8 mouse cellular contexts compared by ENCODE assay signal in genomic region chr2:75781078-75781477, GRCm38 (mm10). TPM values are rescaled to one million over a fixed set of nuclear protein-coding genes. Genes with fewer than 3 reads are reported as not detected.
DNase-seq lines count a peak whose midpoint lies in the region; ATAC-seq and TF ChIP-seq lines count a peak whose summit lies in the region.

No protein-coding gene starts in this region.

- H3K9ac ChIP-seq in heart, embryonic 11.5 days (ENCODE audit: low read depth, low read length), result no peak overlapping the region
- no peak overlapping the region for H3K9ac ChIP-seq in MEL (ENCODE audit: control insufficient read depth, low read depth, low read length, poor library complexity, severe bottlenecking)
- no peak overlapping the region for H3K9ac ChIP-seq in liver, embryonic 11.5 days (ENCODE audit: low read depth, low read length)

- no peak for TF ChIP-seq EP300 in MEL (IDR thresholded peaks at IDR 0.05; ENCODE audit: low read depth in 1 of 2, low read length in 2 of 2)

- 0% methylated on average over 3 of the region's 3 CpGs for WGBS in heart, embryonic 11.5 days (ENCODE audit: insufficient replicate concordance)
- WGBS in hindbrain, embryonic 10.5 days, result under 1% methylated on average over 3 of the region's 3 CpGs
- 1% methylated on average over 3 of the region's 3 CpGs for WGBS in liver, embryonic 11.5 days

- peak; percentile 78 for DNase-seq in heart, adult 8-10 months (ENCODE audit: low spot score)
- peak; percentile 71 for DNase-seq in MEL (ENCODE audit: low read depth, low spot score)
- peak; percentile 46 to 69 for DNase-seq in cerebellum, postnatal 14 days
- no peak for DNase-seq in hindbrain, embryonic 10.5 days (ENCODE audit: low spot score)
- no peak for DNase-seq in liver, embryonic 11.5 days (ENCODE audit: low spot score)
- DNase-seq in natural killer cell, adult 2 months (ENCODE audit: low spot score in 2 of 2), result peak; percentile 26 to 45
- no peak for DNase-seq in ovary, postnatal 10 days (ENCODE audit: low spot score)

- H3K9me3 ChIP-seq in heart, embryonic 11.5 days (replicated peaks; ENCODE audit: control insufficient read depth, low read length), result no peaks in the 10 kb centered on the region
- H3K9me3 ChIP-seq in MEL (replicated peaks; ENCODE audit: insufficient read depth, low read length), result no peaks in the 10 kb centered on the region
- no peaks in the 10 kb centered on the region for H3K9me3 ChIP-seq in hindbrain, embryonic 10.5 days
- no peaks in the 10 kb centered on the region for H3K9me3 ChIP-seq in liver, embryonic 11.5 days (ENCODE audit: control insufficient read depth, low read length)

- no peaks in the 10 kb centered on the region for H3K36me3 ChIP-seq in heart, embryonic 11.5 days (ENCODE audit: control insufficient read depth, insufficient read depth, low read length)
- H3K36me3 ChIP-seq in MEL (ENCODE audit: control insufficient read depth in 1 of 2, insufficient read depth in 2 of 2, low read length in 2 of 2), result peaks cover 0 to 10% of the 10 kb centered on the region in 2 experiments; a peak in 2 of 4 replicates
- no peaks in the 10 kb centered on the region for H3K36me3 ChIP-seq in hindbrain, embryonic 10.5 days
- no peaks in the 10 kb centered on the region for H3K36me3 ChIP-seq in liver, embryonic 11.5 days (ENCODE audit: control insufficient read depth, insufficient read depth, low read length)

- no peak overlapping the region for H3K4me3 ChIP-seq in heart, embryonic 11.5 days (ENCODE audit: low read depth, low read length)
- no peak overlapping the region for H3K4me3 ChIP-seq in MEL (ENCODE audit: control insufficient read depth in 1 of 2, insufficient read depth in 1 of 2, low read depth in 2 of 2, low read length in 2 of 2)
- no peak overlapping the region for H3K4me3 ChIP-seq in hindbrain, embryonic 10.5 days
- H3K4me3 ChIP-seq in liver, embryonic 11.5 days (ENCODE audit: low read depth, low read length), result no peak overlapping the region

- H3K79me2 ChIP-seq in MEL (ENCODE audit: control insufficient read depth, insufficient read depth, low read length, poor library complexity), result no peaks in the 10 kb centered on the region

- no peak for ATAC-seq in heart, embryonic 11.5 days (replicated peaks; ENCODE audit: insufficient number of reproducible peaks, low FRiP score, low TSS enrichment)
- ATAC-seq in liver, embryonic 11.5 days (replicated peaks; ENCODE audit: low FRiP score), result 0 out of 2 replicates have a peak, but pooled peaks have one; percentile 30

- TF ChIP-seq RAD21 in MEL (IDR thresholded peaks at IDR 0.05; ENCODE audit: low read depth, low read length), result peak; percentile 91

- no peaks in the 10 kb centered on the region for H3K27me3 ChIP-seq in heart, embryonic 11.5 days (ENCODE audit: control insufficient read depth, insufficient read depth, low read length)
- H3K27me3 ChIP-seq in MEL (ENCODE audit: control insufficient read depth in 1 of 2, insufficient read depth in 2 of 2, low read length in 2 of 2), result no peaks in the 10 kb centered on the region
- H3K27me3 ChIP-seq in hindbrain, embryonic 10.5 days (ENCODE audit: insufficient read depth, poor library complexity, severe bottlenecking), result no peaks in the 10 kb centered on the region
- H3K27me3 ChIP-seq in liver, embryonic 11.5 days (replicated peaks; ENCODE audit: control insufficient read depth, insufficient read depth, low read length), result no peaks in the 10 kb centered on the region

- peak; percentile 33 to 84 (median 59); a peak in 5 of 6 replicates for TF ChIP-seq CTCF in MEL (IDR thresholded peaks at IDR 0.05 in 2 of 3, conservative IDR thresholded peaks at IDR 0.05 in 1 of 3; ENCODE audit: control insufficient read depth in 1 of 3, insufficient read depth in 1 of 3, low read depth in 2 of 3, low read length in 3 of 3, poor library complexity in 1 of 3, severe bottlenecking in 1 of 3)

- no peak overlapping the region for H3K4me2 ChIP-seq in heart, embryonic 11.5 days
- H3K4me2 ChIP-seq in liver, embryonic 11.5 days, result peak overlapping the region; percentile 3; the same call in 1 of the 2 replicates

- no peak overlapping the region for H3K27ac ChIP-seq in heart, embryonic 11.5 days (ENCODE audit: low read depth, low read length)
- no peak overlapping the region for H3K27ac ChIP-seq in MEL (ENCODE audit: control insufficient read depth, low read depth, low read length)
- H3K27ac ChIP-seq in hindbrain, embryonic 10.5 days, result peak overlapping the region; percentile 40
- no peak overlapping the region for H3K27ac ChIP-seq in liver, embryonic 11.5 days (ENCODE audit: low read depth, low read length)

- TF ChIP-seq POLR2A in MEL (IDR thresholded peaks at IDR 0.05; ENCODE audit: control insufficient read depth in 1 of 2, insufficient read depth in 1 of 2, low read depth in 1 of 2, low read length in 2 of 2, poor library complexity in 1 of 2), result no peak

- peaks cover 11% of the 10 kb centered on the region for H3K4me1 ChIP-seq in heart, embryonic 11.5 days (ENCODE audit: control insufficient read depth, insufficient read depth, low read length)
- peaks cover 0 to 16% of the 10 kb centered on the region in 2 experiments; a peak in 2 of 4 replicates for H3K4me1 ChIP-seq in MEL (ENCODE audit: control insufficient read depth in 1 of 2, insufficient read depth in 2 of 2, low read length in 2 of 2)
- H3K4me1 ChIP-seq in hindbrain, embryonic 10.5 days (replicated peaks), result peaks cover 22% of the 10 kb centered on the region
- peaks cover 18% of the 10 kb centered on the region for H3K4me1 ChIP-seq in liver, embryonic 11.5 days (replicated peaks; ENCODE audit: control insufficient read depth, insufficient read depth, low read length)

TF ChIP-seq in MEL, 35 proteins besides CTCF, POLR2A, EP300 and RAD21:
- TF ChIP-seq ZC3H11A (IDR thresholded peaks at IDR 0.05; ENCODE audit: low read depth, low read length) (peak; percentile 89), POLR2AphosphoS2 (IDR thresholded peaks at IDR 0.05; ENCODE audit: low read length) (no peak), SIN3A (IDR thresholded peaks at IDR 0.05; ENCODE audit: low read length) (0 out of 2 replicates have a peak, but pooled peaks have one; percentile 30), KAT2A (conservative IDR thresholded peaks at IDR 0.05; ENCODE audit: low read depth, low read length) (no peak), BHLHE40 (IDR thresholded peaks at IDR 0.05; ENCODE audit: borderline replicate concordance, low read depth, low read length) (no peak), USF1 (IDR thresholded peaks at IDR 0.05; ENCODE audit: low read depth, low read length) (no peak), USF2 (IDR thresholded peaks at IDR 0.05; ENCODE audit: borderline replicate concordance in 1 of 2, insufficient read depth in 1 of 2, low read depth in 1 of 2, low read length in 2 of 2) (no peak), ZNF384 (IDR thresholded peaks at IDR 0.05; ENCODE audit: low read depth, low read length) (0 out of 2 replicates have a peak, but pooled peaks have one; percentile 25), MAZ (IDR thresholded peaks at IDR 0.05; ENCODE audit: low read depth, low read length) (no peak), ELF1 (IDR thresholded peaks at IDR 0.05; ENCODE audit: low read depth, low read length) (0 out of 2 replicates have a peak, but pooled peaks have one; percentile 16), TAL1 (IDR thresholded peaks at IDR 0.05; ENCODE audit: low read length) (no peak), CHD2 (IDR thresholded peaks at IDR 0.05; ENCODE audit: low read length) (no peak), UBTF (IDR thresholded peaks at IDR 0.05; ENCODE audit: borderline replicate concordance, insufficient read depth, low read depth, low read length) (no peak), HCFC1 (IDR thresholded peaks at IDR 0.05; ENCODE audit: low read depth, low read length) (0 out of 2 replicates have a peak, but pooled peaks have one; percentile 15), SMC3 (IDR thresholded peaks at IDR 0.05; ENCODE audit: low read depth, low read length) (peak; percentile 89), MYC (IDR thresholded peaks at IDR 0.05; ENCODE audit: low read depth, low read length) (0 out of 2 replicates have a peak, but pooled peaks have one; percentile 37), JUND (IDR thresholded peaks at IDR 0.05; ENCODE audit: low read depth, low read length) (no peak), E2F4 (IDR thresholded peaks at IDR 0.05; ENCODE audit: borderline replicate concordance, low read depth, low read length) (no peak), RCOR1 (IDR thresholded peaks at IDR 0.05; ENCODE audit: low read depth, low read length) (no peak)

RNA-seq across cellular contexts. Expression of gene Agps, which starts 50.9 kb away (rescaled TPM):
- total RNA-seq in heart, adult 8-10 months (2022), result 10 to 100 TPM; 26.4 to 32.0 (median 27.2) TPM
- polyA plus RNA-seq in heart, embryonic 11.5 days (2014; fragmentation: Nextera tagmentation; extraction: Ambion mirVana), result 29.2 and 41.2 TPM in 2 replicates
- total RNA-seq in MEL (2012; rRNA removed), result 47.8 and 49.0 TPM in 2 replicates
- 10 to 100 TPM in 1 of 2 experiments, not detected in 1; 32.3 TPM for polyA plus RNA-seq in MEL (2012; ENCODE audit: insufficient read depth in 1 of 2, insufficient read length in 2 of 2, low read depth in 1 of 2, low replicate concordance in 2 of 2, missing spikeins in 1 of 2)
- polyA plus RNA-seq in hindbrain, embryonic 10.5 days (2016; fragmentation: Nextera tagmentation; extraction: Ambion mirVana), result 38.1 and 50.1 TPM in 2 replicates
- polyA plus RNA-seq in liver, embryonic 11.5 days (2014; fragmentation: Nextera tagmentation; extraction: Ambion mirVana), result 38.2 and 40.0 TPM in 2 replicates

Comparison
In these comparisons a context has a peak if more than half of its experiments do, and no peak if none do; other contexts are left out.
1. DNase-seq: peak in heart, adult 8-10 months (single experiment), MEL (single experiment), cerebellum, postnatal 14 days (2 of 2) and natural killer cell, adult 2 months (2 of 2); none in hindbrain, embryonic 10.5 days (single experiment), liver, embryonic 11.5 days (single experiment) and ovary, postnatal 10 days (single experiment).